Mouse (Mus musculus): ENCODE data around the gene Gm8909. TPM values are rescaled to one million over a fixed set of nuclear protein-coding genes. Genes with fewer than 3 reads are reported as not detected.
"Not testable (repeated sequence)": the region's sequence is repeated elsewhere in the genome, so short reads cannot be mapped to it uniquely, and the experiment has no call there.

The Gm8909 gene
- total RNA-seq, 2 experiments from 2014 or later: not detected

DNA sequence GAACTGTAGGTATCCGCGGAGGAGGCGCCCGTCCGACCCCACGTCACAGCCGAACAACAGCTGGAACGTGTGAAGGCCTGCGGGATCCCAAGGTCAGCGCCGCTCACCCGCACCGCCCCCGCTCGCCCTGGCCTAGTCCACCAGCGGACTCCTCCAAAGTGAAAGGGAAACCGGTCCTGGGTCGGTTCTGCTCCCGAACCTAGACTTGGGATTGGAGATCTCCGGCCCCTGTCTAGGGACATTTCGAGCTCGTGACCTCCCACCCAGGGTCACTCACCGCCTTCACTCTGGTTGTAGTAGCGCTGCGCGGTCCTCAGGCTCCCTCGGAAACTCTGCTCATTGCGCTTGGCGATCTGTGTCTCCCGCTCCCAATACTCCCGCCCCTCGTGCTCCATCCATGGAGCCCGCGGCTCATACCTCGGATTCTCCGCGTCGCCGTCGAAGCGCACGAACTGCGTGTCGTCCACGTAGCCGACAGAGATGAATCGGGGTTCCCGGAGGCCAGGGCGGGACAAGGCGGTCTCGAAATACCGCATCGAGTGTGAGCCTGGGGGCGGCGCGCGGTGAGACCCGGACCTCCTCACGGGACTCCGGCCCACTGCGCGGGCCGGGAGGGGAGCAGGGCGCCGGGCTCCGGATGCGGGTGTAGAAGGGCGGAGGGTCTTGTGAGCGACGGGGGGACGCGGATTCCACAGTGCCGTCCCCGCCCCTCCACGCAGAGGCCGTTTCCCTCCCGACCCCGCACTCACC, 23.1 kb downstream of the Gm8909 start:
- Histone ChIP-seq H3K27ac (no peak overlapping the region), H3K4me3 (peak overlapping the region; percentile 47)
- DNase-seq (ENCODE audit: low spot score in 2 of 2): no peak
- no peak for TF ChIP-seq CTCF (conservative IDR thresholded peaks at IDR 0.05)

DNA sequence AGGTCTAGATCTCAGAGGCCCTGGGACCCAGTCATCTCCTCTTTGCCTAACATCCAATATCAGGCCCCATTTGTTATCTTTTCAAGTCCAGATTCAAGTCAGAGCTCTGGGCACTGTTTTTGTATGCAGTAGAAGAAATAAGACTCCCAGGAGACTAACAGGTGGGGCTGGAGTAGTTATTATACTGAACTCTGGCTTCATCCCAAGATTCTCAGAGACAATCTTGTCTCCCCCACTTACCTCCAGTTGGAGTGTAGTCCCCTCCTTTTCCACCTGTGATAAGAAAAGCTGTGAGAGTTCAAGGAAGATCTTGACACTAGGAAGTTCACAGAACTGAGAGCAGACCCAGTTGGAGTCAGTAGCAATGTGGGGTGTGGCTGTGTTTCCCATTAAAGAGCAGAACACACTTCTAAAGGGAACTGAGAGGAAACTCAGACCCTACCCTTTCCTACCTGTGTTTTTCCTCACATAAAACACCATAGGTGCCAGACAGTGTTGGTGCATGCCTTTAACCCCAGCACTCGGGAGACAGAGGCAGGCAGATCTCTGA, 32.0 kb downstream of the Gm8909 start:
- not testable (repeated sequence) for H3K4me3 ChIP-seq

DNA sequence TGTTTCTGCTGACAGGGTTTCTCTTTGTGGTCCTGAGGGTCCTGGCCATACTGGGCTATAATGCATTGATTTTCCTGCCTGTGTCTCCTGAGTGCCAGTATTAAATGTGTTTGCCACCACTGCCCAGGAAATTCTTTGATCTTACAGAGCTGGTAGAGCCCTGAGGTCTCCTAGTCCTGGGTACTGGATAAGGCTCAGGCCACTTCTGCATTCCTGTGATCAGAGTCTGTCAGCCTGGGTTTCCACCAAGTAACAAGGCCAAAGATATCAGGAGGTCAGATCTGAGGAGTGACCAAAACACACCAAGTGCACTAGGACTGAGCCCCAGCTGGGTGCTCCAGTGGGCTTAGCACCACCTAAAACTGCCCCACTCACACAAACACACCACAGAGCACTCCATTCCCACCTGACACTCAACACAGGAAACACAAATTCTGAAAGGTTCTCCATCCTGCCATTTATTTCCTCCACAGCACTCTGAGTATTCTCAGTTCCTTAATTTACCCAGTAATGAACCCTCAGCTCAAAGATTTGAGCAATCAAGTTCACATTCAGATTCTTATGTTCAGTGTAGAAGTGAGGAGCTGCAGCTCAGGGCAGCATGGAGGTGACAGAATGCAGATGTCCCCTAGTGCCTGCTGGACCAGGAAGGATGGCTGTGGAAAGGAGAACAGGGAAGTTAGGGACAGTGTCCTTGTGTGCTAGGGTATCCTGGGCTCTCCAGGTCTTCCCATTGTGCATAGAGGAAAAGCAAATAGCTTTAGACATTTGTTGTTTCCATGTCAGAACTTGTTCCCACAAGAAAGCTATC, 32.7 kb downstream of the Gm8909 start:
- not testable (repeated sequence) for H3K4me3 ChIP-seq; H3K27ac ChIP-seq; DNase-seq (ENCODE audit: low spot score in 2 of 2)

More for the DNA sequence above, 32.0 kb downstream of the Gm8909 start:
- not testable (repeated sequence) for H3K27ac ChIP-seq; DNase-seq (ENCODE audit: low spot score in 2 of 2)

DNA sequence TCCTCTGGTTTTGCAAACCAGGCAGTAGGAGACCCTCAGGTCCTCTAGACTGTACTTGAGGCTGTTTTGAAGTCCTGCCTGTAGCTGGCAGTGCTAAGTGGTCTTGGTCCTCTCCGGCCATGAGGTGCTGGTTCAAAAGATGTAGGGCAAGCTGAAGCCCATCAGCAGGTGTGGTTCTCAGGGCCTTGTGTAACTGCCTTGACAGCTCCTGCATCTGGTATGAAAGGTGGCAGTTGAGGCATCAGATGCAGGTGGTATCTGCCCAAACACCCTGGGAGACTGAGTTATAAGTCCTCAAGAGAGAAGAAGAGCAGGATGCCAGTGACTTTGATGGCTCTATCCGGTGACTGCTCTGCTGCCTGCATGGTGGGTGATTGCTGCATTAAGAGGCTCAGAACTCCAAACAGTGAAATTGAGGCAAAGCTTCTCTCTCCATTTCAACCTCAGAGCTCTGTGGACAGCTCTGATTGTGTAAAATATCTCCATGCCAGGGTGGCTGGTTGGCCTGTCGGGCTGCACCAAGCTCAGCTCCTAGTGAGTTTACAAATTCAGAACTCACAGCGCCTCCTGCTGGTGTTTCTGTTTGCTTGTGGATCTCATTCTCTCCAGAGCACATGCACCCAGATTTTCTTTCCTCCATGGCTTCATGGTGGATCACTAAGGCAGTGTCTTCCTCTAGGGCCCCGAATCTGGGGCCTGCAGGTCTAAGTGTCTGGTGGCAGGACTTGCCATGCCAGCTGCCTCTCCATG, 36.6 kb downstream of the Gm8909 start:
- H3K4me3 ChIP-seq: no peak overlapping the region
- peak; percentile 31 for TF ChIP-seq CTCF (conservative IDR thresholded peaks at IDR 0.05)
- no peak for DNase-seq (ENCODE audit: low spot score in 2 of 2)
- H3K27ac ChIP-seq: no peak overlapping the region

DNA sequence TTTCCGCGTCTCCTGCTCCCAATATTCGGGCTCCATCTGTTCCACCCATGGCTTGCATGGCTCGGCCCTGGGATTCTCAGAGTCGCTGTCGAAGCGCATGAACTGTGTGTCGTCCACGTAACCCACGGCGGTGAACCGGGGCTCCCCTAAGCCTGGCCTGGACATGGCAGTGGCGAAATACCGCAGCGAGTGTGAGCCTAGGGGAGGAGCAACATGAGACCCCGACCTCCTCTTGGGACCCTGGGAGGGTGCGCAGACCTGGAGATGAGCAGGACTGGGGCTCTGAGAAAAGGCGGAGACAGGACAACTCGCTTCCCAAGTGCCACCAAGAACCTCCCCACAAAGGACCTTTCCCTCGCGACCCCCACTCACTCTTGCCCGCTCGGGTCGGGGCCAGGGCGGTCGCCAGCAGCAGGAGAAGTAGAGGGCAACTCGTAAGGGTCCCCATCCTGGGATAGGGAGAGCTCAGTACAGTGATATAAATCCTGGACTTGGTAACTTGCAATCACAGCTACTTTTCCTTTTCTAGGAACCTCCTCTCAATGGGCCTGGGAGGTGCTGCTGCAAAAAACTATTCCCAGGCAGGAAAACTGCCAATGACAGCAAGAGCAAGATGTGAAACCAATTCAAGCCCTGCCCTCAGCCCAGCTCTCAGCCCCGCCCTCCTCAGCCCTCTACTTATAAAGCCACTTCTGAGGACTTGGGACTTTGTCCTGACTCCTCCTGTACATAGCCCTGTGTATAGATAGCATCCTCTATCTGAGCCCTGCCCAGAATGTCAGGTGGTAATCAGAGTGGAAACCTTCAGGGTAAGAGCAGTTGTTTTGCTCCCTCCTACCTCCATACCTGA, 39.1 kb downstream of the Gm8909 start, which contains the start of gene Gm7030:
TSS of gene Gm7030 (minus strand) at position 458 of the 850 bp plus-strand sequence.
- DNase-seq (ENCODE audit: low spot score in 2 of 2); H3K4me3 ChIP-seq; H3K27ac ChIP-seq: not testable (repeated sequence)

DNA sequence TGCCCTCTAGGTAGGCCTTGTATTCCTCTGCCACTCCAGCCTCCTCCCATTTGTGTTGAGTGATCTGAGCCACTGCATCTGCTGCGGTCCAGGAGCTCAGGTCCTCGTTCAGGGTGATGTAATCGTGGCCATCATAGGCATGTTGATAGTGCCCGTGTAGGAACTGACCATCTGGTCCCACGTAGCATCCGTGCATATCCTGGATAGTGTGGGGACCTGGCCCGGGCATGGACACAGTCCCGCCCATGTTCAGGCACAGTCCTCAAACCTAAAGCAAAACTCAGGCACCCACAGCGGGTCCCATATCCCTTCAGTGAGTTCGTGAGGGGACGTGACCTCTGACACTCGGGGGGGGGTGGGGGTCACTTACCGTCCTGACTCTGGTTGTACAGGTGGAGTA, 39.8 kb downstream of the Gm8909 start:
- not testable (repeated sequence) for H3K4me3 ChIP-seq; DNase-seq (ENCODE audit: low spot score in 2 of 2); H3K27ac ChIP-seq

DNA sequence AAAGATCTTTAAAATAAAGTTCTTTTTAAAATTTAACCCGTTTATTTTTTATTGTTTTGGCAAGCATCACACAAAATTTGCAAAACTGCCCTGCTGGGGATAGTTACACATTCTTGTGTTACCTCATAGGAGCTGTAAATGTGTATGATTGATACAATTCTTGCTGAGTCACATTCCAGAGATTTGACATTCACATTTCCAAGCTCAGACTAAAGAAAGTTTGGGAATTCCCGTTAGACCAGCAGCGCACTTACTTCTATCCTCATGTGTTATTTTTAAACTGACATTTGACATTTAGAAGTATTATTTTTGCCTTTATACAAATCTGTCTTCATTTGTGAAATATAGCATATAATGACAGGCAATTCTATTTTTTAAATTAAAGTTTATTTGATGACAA, 44.2 kb downstream of the Gm8909 start:
- H3K4me3 ChIP-seq; DNase-seq (ENCODE audit: low spot score in 2 of 2); H3K27ac ChIP-seq: not testable (repeated sequence)

DNA sequence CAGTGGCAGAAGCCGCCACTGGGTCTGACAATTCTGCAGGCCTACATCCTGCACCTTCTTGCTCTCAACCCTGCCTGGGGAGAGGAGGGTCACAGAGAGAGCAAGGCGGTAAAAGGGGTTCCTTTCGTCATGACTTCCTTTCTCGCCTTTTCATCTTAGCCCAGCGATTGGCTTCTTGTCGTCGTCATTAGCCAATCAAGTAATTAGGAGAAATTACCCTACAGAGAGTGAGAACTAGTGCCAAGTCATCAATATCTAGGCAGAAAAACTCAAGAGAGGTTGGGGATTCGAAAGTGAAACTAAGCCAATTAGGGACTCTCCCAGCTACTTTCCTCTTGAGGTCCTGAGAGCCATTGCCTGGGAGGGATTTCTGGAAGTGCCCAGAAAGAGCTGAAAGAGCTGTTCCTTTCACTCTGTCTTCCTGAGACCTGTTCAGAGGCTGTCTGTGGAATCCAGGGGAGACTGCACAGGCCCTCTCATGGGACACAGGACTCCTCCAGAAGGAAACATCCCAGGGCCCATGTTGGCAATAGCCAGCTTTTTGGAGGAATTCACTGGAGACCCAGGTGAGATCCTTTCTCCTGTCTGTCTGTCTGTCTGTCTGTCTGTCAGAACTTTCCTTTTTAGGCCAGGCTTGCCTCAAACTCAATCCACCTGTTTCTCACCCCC, 46.9 kb downstream of the Gm8909 start, which contains the start of gene Gm19684:
TSS of gene Gm19684 (plus strand) at position 327 of the 669 bp plus-strand sequence.
- H3K27ac ChIP-seq: not testable (repeated sequence)
- peak within 1 kb of the TSS; percentile 51 for H3K4me3 ChIP-seq
- DNase-seq (ENCODE audit: low spot score in 2 of 2): peak in 1 of 2 experiments; percentile 64

DNA sequence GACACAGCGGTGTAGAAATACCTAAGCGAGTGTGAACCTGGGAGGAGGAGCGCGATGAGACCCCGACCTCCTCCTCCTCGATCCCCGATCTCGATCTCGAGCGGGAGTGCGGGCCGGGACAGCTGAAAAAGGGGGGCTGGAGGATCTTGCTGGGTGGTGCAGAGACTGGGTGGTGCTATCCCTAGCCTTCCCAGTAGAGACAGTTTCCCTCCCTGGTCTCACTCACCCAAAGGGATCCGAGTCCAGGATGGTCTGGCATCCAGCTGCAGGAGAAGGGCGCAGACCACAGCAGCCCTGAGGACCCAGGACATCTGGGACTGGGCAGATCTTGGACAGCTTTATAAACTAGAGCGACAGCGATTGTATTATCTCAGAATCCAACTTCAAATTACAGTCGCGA, 47.5 kb downstream of the Gm8909 start:
- DNase-seq (ENCODE audit: low spot score in 2 of 2); H3K27ac ChIP-seq: not testable (repeated sequence)
- peak overlapping the region; percentile 51 for H3K4me3 ChIP-seq

DNA sequence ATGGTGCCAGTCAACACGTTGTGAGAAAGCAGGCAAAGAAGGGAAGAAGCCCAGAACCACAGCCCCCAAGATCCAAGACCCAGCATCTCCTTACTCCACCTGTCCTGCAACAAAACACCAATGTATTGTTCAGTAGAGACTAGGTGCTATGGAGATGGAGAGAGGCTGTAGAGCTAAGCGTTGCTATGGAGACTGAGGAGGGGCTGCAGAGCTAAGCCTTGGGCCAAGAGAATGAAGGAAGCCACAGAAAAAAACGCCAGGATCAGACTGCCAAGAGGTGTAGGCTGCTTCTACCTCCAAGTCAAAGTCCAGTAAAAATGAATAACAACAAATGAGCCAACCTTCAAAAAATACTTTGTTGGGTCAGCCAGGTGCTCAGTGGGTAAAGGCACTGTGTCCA, 51.8 kb downstream of the Gm8909 start:
- not testable (repeated sequence) for H3K4me3 ChIP-seq; H3K27ac ChIP-seq; DNase-seq (ENCODE audit: low spot score in 2 of 2)

Other genes starting within 250 kb of the Gm8909 start
- 10 to 100 TPM; 69.9 to 77.3 TPM for gene Abcf1, start 198.8 kb downstream of the Gm8909 start, total RNA-seq (2021)
- 100 to 1,000 TPM; 140 to 147 TPM for gene Gnl1, start 188.7 kb downstream of the Gm8909 start, total RNA-seq (2021)
- 10 to 100 TPM; 45.8 to 50.7 TPM for gene Prr3, start 188.3 kb downstream of the Gm8909 start, total RNA-seq (2021)
- 1 to 10 TPM; 1.7 to 2.4 TPM for gene H2-T24, start 148.0 kb downstream of the Gm8909 start, total RNA-seq (2021)
- 1 to 10 TPM; 5.2 to 6.0 TPM for gene H2-T23, start 135.7 kb downstream of the Gm8909 start, total RNA-seq (2021)
- gene H2-T22, start 125.8 kb downstream of the Gm8909 start, total RNA-seq (2021): 10 to 100 TPM in 1 of 2 experiments, 1 to 10 TPM in 1; 9.1 to 10.3 TPM
- gene Gm6034, start 125.6 kb downstream of the Gm8909 start, total RNA-seq (2021): not detected
- 1 to 10 TPM; 1.6 to 1.7 TPM for gene Gm11127, start 110.2 kb downstream of the Gm8909 start, total RNA-seq (2021)
- under 1 TPM in 1 of 2 experiments, not detected in 1; 0.29 TPM for gene Gm19684, start 46.9 kb downstream of the Gm8909 start, total RNA-seq (2021)
- gene Gm7030, start 39.1 kb downstream of the Gm8909 start, total RNA-seq (2021): not detected
- not detected for gene H2-T3, start 21.8 kb upstream of the Gm8909 start, total RNA-seq (2021)
- gene Rpp21, start 89.5 kb upstream of the Gm8909 start, total RNA-seq (2021): 10 to 100 TPM; 43.6 to 44.1 TPM
- gene Trim39, start 103.7 kb upstream of the Gm8909 start, total RNA-seq (2021): 10 to 100 TPM; 23.6 to 25.3 TPM
- not detected for gene H2-M10.2, start 118.0 kb upstream of the Gm8909 start, total RNA-seq (2021)
- not detected for gene H2-M10.1, start 157.6 kb upstream of the Gm8909 start, total RNA-seq (2021)
- gene H2-M10.3, start 199.9 kb upstream of the Gm8909 start, total RNA-seq (2021): not detected

All from layer of hippocampus, adult 2 months (tissue).